Mouse (Mus musculus): ENCODE data around the gene Sdc3.
A peak's percentile ranks its signal among the peaks of the same experiment; 100 is the strongest.

Sdc3 gene

DNA sequence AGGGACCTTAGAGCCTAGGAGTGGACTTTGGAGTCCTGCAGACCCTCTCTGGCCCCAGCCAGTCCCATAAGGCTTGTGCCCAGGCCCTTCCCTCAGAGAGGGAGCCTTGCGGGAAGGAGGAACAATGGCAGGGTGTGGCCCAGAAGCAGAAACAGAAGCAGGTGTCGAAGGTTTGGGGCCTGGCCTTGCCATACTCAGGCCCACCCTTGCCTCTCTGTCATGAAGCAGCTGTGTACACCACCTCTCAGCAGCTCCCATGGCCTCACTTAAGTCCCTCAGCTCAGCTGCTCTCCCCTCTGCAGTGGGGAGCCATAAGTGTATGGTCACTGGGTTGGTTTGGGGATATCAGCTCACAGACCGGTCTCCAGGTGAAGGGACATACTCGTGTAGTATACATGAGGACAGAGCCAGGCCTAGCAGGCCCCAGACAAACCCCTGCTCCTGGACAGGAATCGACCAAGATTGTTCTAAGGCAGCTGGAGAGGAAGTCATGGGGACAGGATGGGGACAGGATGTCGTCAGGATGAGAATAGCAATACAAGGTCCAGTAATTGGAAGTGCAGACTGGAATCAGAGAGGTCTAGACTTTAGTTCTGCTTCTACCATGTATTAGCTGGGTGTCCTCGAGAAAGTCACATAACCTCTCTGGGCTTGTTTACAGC, 28.4 kb downstream of the Sdc3 start:
- no peak for DNase-seq (ENCODE audit: extremely low spot score)

DNA sequence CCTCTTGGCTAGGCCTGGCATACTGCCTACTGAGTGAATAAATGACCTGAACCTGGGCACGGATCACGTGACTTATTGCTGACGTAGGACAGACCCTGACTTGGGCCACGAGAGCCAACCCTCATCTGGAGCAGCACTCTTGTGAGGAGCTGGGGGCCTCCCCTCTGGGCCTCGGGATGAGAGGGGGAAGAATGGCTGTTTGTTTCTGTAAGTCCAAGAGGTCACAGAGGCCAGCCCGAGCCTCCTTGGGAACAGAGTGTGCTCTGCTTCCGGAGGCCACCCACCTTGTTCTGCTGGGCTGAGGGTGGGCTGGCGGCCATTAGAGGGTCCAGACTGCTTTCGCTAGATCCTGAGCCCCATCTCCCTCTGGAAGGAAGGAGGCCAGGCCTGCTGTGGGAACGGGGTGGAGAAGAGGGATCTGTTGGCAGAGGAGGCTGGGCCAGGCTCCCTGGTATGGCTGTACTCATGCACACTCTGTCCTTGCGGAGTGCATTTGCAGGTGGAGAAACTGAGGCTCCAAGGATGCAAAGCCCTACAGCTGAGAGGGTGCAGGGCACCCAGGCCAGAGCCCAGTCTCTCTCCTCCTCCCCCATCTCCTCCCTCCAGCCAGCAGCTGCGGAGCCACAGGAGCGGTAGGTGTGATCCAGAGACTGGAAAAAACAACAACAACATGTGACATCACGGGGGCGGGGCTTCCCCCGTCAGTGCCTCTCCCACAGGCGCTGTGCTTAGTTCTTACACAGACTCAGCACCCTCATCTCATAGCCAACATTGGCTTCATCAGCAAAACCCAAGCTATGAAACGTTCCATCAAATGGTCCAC, 36.7 kb downstream of the Sdc3 start:
- peak; percentile 83 for DNase-seq (ENCODE audit: extremely low spot score)

DNA sequence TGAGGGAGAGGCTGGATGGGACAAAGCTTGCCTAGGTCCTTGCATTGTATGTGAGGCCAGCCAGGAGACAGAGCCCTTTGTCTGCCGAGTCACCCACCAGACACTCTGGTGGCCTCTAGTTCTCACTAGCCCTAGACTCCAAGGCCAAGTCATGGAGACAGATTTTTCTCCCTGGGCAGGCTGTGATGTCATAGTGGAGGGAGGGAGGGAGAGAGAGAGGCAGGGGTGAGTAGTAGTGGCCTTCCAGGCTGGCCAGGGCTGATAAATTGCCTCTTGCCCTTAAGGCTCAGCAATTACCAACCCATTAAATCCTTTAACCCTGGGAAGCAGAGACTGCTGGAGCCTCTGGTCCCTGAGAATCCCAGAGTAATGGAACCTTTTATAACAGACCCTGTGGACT, 41.8 kb downstream of the Sdc3 start:
- peak; percentile 63 for DNase-seq (ENCODE audit: extremely low spot score)

DNA sequence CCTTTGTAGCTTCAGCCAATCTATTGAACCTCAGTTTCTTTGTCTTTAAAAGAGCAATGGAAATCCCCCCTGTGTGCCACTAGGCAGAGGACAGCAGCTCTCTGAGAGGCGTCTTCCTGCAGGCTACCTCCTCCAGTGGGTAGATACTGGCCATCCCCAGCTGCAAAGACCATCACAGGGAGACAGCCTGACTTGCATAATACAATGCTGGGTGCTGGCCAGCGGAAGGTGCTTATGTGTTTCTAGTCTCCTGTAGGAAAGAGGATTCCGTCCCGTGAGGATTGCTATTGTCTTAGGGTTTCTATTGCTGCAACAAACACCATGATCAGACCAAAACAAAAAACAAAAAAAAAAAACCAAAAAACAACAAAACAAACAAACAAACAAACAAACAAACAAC, 43.2 kb downstream of the Sdc3 start:
- no peak for DNase-seq (ENCODE audit: extremely low spot score)

DNA sequence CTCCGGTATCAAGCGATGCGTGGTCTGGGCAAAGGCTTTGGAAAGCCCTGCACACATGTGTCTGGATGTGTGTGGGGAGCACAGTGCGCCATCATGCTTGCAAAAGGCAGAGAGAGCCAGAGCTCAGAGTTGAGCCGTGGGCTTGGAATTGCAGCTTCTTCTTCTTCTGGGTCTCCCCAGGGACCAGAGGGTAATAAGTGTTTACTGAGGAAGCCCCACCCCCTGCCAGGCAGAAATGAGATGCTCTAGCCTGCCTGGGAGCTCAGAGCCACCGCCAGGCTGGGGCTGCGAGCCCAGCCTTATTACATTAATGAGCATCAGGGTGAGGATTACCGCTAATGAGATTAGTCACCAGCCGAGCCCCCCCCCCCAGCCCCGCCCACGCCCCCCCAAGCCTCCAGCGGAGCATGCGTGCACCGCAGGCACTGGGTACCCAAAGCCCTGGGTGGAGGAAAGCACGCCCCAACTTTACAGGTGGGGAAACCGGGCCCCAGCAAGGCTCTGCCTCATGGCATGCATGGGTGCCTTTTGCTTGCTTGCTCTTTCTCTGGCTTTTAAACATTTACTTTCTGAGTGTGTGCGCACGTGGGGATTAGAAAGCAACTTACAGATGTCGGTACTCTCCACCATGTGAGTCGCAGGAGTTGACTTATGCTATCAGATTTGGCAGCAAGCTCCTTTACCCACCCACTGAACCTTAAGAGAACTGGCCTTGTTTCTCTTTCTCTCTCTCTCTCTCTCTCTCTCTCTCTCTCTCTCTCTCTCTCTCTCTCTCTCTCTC, 44.1 kb downstream of the Sdc3 start:
- peak; percentile 35 for DNase-seq (ENCODE audit: extremely low spot score)

DNA sequence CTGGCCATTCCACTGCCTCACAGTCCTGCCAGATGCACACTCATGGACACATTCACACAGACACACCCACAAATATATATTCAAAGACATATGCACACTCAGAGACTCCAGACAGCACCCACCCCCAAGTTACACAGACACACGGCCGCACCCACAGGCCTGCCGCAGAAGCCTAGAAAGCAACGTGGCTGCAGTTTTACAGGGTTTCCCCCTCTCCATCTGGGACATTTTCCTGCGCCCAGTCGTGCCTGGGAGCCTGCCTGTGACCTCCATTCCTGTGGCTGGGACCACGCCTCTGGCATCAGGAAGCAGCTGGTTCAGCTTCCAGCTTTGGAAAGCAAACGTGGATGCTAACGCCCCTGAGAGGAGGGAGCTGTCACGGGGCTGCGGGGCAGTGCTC, 46.2 kb downstream of the Sdc3 start:
- DNase-seq (ENCODE audit: extremely low spot score): no peak

DNA sequence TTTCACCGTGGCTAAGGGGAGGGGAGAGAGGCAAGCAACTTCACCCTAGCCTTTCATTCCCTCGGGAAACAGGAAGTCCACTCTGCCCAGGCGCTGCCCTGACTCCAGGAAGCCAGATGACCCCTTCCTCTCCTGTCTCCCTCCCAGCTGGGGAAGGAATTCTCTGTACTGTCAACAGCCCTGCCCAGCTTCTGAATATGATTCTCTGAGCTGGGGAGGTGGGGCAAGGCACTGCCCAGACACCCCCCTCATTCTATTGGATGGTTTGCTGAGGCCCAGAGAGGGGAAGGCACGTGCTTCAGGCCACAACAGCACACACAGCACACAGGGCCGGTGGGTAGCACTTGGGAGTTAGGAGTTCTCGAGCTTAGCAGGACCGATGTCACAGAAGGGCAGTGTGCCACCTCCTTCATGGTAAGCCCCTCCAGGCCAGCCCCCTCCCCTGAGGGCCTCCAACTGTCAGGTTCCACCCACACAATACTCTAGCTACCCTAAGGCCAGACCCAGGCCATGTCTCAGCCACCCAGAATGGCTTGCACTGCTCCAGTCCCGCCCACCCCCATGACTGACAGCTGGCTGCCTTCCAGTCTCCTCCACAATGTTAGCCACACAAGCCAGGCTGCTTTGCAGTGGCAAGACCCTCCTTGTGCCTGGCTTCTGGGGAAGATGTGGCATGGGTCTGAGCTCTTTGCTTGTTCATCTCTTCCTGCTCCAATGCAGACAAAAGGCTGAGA, 48.9 kb downstream of the Sdc3 start:
- DNase-seq (ENCODE audit: extremely low spot score): no peak

DNA sequence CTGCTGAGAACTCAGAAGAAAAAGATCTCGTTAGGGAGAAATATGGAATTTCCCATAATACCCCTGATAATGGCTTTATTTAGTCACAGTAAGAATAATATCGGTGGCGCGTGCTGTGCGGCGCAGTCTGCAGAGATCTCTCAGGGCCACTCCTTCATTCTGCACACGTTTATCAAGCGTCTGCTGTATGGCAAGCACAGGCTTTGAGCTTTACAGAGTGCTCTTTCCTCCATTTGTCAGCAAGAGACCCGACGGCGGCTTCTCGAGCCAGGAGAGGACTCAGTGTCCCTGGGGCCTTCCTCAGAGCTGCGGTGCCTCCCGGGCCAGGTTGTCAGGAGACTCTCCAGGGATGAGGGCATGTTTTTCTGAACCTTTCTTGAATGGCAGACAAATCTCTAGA, 56.5 kb downstream of the Sdc3 start:
- no peak for DNase-seq (ENCODE audit: extremely low spot score)

DNA sequence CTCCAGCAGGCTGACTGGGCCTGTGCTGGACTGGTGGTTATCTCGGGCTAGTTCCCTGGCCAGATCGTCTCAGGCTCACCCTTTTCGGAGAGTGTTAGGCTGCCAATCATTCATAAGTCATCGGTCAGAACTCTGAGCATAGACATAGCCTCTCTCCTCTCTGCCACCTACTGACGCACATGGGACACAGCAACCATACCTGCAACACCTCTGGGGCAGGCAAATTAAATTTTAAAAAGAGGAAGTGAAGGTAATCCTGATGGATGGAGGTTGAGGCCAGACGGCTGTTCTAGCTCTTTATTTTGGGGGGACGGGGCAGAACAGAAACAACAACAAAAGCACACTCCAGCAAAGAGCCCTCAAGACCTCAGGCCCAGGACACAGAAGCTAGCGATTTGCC, 65.3 kb downstream of the Sdc3 start:
- DNase-seq (ENCODE audit: extremely low spot score): no peak

DNA sequence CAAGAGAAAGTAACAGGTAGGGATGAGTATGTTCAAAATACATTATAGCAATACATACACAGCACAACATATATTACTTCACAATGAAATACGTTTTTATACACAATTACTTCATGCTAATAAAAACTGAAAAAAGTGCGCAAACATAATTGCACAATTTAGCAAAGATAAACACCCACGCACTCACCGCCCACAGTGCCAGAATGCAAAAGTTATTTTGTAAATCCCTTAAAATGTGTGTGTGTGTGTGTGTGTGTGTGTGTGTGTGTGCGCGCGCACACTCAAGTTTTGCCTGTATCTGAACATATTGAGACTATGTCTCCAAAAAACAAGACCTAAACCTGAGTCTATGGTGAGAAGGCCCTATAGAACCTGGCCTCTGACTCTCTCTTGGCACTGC, 66.5 kb downstream of the Sdc3 start:
- DNase-seq (ENCODE audit: extremely low spot score): no peak

DNA sequence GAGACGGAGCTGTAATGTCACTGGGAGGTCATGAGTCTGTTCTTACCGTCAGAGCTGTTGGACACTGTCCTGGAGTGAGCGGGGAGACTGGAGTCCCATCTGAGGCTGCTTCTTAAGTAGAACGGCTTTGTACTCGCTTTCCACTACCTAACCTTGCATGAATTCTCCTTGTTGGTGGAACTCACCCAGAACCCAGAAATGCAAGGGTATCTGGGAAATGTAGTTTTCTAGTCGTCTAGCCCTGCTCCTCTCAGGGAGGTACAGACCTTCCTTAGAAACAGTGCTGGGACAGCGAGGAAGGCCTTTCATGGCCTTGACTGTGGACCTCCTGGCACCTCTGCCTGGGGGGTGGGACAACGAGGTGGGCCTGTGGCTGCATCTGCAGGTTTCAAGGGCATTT, 67.1 kb downstream of the Sdc3 start:
- DNase-seq (ENCODE audit: extremely low spot score): no peak

DNA sequence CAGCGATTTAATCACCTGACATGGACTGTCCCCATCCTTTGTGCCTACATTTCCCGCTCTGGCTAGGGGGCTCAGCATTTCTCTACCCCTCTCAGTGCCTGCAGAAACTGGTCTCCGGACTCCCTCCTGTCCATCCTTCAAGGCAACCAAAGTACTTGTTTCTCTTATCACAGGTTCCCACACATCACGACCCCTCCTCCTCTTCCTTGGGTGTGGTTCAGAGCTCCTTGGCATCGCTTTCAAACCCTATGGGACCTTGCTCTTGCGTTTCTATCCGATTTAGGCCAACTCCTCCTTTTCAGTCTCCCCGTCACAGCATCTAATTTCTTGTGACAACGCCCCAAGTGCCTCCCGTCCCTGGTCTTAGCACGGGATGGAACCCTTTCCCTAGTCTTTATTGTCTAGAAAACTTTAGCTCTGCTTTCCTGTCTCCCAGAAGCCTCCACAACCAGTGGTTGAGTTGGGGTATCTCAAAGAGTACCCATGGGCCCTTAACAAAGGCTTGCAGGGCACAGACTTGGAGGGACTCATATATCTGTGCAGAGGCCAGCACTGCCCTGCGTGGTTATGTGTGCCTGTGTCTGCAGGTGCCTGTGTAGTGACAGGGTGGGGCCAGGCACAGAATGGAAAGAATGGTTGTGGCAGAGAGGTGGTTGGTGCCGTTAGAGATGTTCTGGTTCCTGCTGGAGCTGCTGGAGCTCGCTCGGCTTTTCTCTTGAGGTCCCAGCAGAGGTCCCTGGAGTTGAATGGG, 68.7 kb downstream of the Sdc3 start:
- no peak for DNase-seq (ENCODE audit: extremely low spot score)

DNA sequence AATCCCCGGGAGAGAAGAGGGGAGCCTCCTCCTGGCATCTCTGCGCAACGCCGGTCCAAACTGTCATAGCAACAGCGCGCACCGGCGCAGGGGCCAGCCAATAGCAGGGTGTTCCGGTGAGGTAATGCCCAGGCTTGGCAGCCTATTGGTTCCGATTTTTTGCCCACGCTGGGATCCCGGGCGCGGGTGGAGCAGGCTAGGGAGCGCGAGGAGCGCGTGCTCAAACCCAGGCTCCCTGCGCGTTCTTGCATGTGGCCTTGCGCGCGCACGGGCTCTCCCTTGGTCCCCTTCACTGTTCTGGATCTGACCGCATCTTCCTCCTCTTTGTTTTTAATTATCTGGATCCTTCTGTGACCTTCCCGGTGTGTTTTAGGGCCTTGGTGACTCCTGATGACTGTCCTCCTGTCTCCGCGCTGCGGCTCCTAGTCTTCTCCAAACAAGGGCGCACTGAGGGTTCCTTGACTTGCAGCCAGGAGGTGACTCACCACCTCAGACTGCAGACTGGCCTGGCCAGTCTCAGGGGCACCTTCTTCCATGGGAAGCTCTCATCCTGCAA, 69.4 kb downstream of the Sdc3 start:
- DNase-seq (ENCODE audit: extremely low spot score): peak; percentile 59

DNA sequence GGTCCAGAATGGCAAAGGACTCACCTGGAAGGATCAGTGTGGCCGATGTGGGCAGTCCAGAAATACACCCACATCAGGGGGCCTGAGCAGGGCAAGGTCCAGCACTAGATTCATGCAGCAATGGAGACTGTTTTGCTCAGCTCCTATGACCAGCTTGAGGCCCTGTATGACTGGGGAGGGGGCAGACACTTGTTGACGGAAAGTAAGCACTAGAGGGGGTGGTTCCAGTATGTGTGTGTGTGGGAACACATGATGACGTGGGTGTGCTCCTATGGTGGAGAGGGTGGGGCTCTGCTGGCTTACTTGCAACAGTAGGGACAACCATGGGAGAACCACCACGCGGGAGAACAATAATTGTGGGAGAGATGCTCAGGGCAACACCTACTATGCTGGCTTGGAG, 70.2 kb downstream of the Sdc3 start:
- DNase-seq (ENCODE audit: extremely low spot score): no peak

DNA sequence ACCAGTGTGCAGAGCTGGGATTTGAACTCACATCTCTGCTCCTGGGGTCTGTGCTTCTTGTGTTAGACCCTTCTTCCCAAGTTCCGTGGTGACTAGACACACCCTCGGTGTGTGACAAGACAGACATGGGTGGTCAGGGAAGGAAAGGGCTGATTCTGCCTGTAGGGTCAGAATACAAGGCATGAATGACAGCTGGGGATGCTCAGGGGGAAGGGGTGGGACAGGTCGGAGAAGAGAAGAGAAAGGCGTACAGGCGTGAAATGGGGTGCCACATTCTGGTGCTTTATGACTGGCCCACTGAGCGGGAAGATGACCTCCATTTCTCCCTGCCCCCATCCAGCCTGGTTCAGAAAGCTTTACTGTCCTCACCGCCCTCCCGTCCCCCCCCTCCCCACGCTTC, 73.1 kb downstream of the Sdc3 start:
- no peak for DNase-seq (ENCODE audit: extremely low spot score)

DNA sequence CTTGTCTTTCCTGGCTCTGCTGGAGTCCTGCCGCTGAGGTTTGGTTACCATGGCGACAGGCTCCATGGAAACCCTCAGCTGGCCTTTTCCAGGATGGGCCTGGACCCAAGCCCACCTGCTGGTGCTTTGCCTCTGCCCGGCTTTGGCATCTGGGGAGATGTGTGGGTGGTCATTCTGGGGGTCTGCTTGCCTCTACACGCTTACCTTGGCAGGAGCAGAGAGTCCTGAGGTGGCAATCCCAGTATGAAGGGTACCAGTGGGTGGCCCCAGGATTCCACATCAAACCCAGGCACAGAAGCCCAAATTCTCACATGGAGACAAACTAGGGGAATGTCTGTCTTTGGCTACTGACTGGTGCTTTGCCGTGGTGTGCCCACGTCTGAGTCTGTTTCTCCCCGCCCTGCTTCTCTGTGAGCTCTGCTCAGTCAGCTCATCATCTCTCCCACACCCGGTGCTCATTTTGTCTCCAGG, 73.6 kb downstream of the Sdc3 start:
- DNase-seq (ENCODE audit: extremely low spot score): peak; percentile 65

DNA sequence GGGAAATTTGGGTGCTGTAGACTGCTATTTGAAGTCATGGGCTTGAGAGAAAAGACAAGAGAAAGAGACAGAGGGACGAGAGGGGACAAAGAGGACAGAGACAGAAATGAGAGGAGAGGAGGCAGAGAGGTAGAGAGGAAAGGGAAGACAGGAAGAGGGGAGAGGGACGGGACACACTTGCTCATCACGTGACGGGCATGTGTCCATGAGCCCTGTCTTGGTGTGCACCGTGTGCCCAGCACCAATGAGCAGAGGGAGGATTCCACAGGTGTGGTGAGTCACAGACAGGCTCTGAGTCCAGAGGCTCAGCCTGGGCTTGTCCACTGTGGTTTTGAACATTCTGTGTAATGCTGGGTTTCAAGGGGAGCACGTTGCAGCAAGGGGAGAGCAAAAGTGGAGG, 75.6 kb downstream of the Sdc3 start:
- DNase-seq (ENCODE audit: extremely low spot score): no peak

DNA sequence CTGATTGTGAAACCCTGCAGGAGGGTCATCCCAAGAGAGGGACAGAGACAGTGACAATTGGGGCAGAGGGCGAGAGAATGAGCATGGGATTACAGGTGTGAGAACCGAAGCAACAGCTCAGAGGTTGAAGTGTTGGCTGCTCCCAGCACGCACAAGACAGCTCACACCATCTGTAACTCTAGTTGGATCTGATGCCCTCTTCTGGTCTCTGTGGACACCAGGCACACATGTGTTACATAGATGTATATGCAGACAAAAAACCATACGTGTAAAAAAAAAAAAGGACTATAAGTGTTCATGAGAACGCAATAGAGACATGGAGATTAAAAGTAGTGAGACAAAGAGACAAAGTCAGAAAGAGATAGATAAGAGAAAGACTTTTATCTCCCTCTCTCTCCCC, 76.5 kb downstream of the Sdc3 start:
- DNase-seq (ENCODE audit: extremely low spot score): no peak

DNA sequence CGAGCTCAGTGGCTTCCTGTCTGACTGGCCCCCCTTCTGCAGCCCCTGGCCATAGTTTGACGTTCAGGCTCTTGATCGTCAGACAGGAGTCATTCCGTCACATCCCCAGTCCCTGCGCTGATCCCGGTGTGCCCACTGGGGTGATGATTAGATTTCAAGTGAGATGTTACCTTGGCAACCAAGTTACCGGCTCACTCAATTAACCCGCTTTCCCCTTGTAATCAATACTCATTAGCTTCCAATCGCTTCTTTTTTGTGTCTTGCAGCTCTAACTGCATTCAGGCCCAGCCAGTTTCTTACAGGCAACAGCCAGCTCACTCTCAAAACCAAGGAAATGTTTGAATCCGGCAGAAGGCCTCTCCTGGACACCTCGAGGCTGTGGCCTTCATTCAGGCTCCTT, 80.1 kb downstream of the Sdc3 start:
- no peak for DNase-seq (ENCODE audit: extremely low spot score)

DNA sequence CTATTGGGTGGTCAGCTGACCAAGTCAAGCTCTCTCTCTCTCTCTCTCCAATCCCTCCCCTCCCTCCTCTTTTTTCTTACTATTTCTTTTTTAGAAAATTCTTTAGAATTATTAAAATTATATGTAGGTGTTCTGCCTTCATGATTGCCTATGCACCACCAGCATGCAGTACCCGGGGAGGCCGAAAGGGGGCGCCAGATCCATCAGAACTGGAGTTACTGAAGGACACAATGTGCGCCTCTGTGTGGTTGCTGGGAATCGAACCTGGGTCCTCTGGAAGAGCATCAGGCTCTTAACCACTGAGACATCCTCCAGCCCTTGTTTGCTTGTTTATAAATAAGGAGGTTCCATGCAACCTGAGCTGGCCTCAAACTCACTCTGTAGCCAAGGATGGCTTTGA, 81.1 kb downstream of the Sdc3 start:
- no peak for DNase-seq (ENCODE audit: extremely low spot score)

DNA sequence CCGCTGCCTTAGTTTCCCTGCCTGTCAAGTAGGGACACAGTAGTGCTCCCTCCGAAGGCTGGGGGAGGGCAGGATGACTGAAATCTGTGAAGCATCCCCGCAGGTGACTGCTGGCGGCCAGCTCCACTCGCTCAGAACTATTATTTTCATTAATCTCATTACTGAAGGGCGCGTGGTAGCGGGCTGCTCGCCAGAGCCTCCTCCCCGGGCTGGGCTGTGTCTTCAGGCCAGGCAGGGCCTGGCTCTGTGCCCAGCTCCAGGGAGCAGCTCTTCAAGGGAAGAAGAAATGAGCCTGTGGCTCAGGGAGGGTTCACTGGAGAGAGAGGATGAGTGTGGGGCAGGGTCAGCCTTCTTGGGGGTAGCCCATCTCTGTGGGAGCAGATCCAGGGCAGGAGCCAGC, 82.3 kb downstream of the Sdc3 start:
- no peak for DNase-seq (ENCODE audit: extremely low spot score)

All from embryo, embryonic 9.5 days (tissue).